Mouse (Mus musculus): ENCODE measurements around the gene Rp9. TPM values are rescaled to one million over a fixed set of nuclear protein-coding genes. Genes with fewer than 3 reads are reported as not detected.
A peak's percentile ranks its signal among the peaks of the same experiment; 100 is the strongest.

The Rp9 gene
- total RNA-seq (2021): 10 to 100 TPM; 42.9 to 44.0 TPM
- long read RNA-seq, experiment 1, transcript Rp9-201 (6 exons, 1,134 nt): major isoform, 53 of 66 reads
- long read RNA-seq, experiment 1, partial matches to known transcripts: 7 of 66 reads
- long read RNA-seq, experiment 1, other reads (novel, unspliced or antisense): 5 of 66 reads
- long read RNA-seq, experiment 2, transcript Rp9-201 (6 exons, 1,134 nt): major isoform, 33 of 35 reads
- long read RNA-seq, experiment 2, partial matches to known transcripts: 2 of 35 reads
- long read RNA-seq, experiment 2, other reads (novel, unspliced or antisense): 0 of 35 reads

- no peak for DNase-seq
Observed at GRCm38 (mm10) chr9:22469643-22470042, at the start of gene Rp9. Gene Rp9 (minus strand): TSS chr9:22469743.

GRCm38 (mm10) chr9:22518394-22519041 lies 49.0 kb upstream of the Rp9 start:
- peak; percentile 47 for DNase-seq

GRCm38 (mm10) chr9:22515076-22515475 lies 45.5 kb upstream of the Rp9 start:
- DNase-seq: no peak

- DNase-seq: no peak
Observed at GRCm38 (mm10) chr9:22505574-22505973, 36.0 kb upstream of the Rp9 start.

GRCm38 (mm10) chr9:22503581-22503980 lies 34.0 kb upstream of the Rp9 start:
- no peak for DNase-seq

- DNase-seq: no peak
Observed at GRCm38 (mm10) chr9:22502972-22503371, 33.4 kb upstream of the Rp9 start.

- no peak for DNase-seq
Observed at GRCm38 (mm10) chr9:22497021-22497767, 27.7 kb upstream of the Rp9 start.

- DNase-seq: no peak
Observed at GRCm38 (mm10) chr9:22495133-22495532, 25.6 kb upstream of the Rp9 start.

- no peak for DNase-seq
Observed at GRCm38 (mm10) chr9:22494203-22494807, 24.8 kb upstream of the Rp9 start.

- DNase-seq: no peak
Observed at GRCm38 (mm10) chr9:22488963-22489362, 19.4 kb upstream of the Rp9 start.

- no peak for DNase-seq
Observed at GRCm38 (mm10) chr9:22486211-22486610, 16.7 kb upstream of the Rp9 start.

- no peak for DNase-seq
Observed at GRCm38 (mm10) chr9:22484562-22485308, 15.2 kb upstream of the Rp9 start.

- no peak for DNase-seq
Observed at GRCm38 (mm10) chr9:22483866-22484561, 14.5 kb upstream of the Rp9 start.

- DNase-seq: no peak
Observed at GRCm38 (mm10) chr9:22478946-22479345, 9.4 kb upstream of the Rp9 start.

- peak; percentile 3 for DNase-seq
Observed at GRCm38 (mm10) chr9:22476265-22476664, 6.7 kb upstream of the Rp9 start.

- DNase-seq: peak; percentile 94
Observed at GRCm38 (mm10) chr9:22475424-22475868, 5.9 kb upstream of the Rp9 start, which contains the start of gene Bbs9. Gene Bbs9 (plus strand): TSS chr9:22475715.

GRCm38 (mm10) chr9:22468899-22469259 lies 664 bp downstream of the Rp9 start:
- DNase-seq: no peak

- DNase-seq: peak; percentile 82
Observed at GRCm38 (mm10) chr9:22468170-22468898, 1.2 kb downstream of the Rp9 start.

- DNase-seq: peak; percentile 64
Observed at GRCm38 (mm10) chr9:22467371-22468169, 2.0 kb downstream of the Rp9 start.

- DNase-seq: no peak
Observed at GRCm38 (mm10) chr9:22466212-22466611, 3.3 kb downstream of the Rp9 start.

Measured in adrenal gland, postnatal 10 days (tissue).